Mouse (Mus musculus) heart, adult 2 months (tissue): ENCODE results near the gene Ccl17.

ENCODE experiments used
- CTCF ChIP-seq: fragments of 200-600 bp; IDR thresholded peaks from 2 replicates; pipeline ENCODE4 v1.8.1; 2022; ENCODE audit warnings: antibody characterized with exemption, mild to moderate bottlenecking, moderate library complexity
- EP300 ChIP-seq: fragments of 200-500 bp; IDR thresholded peaks from 2 replicates; pipeline ENCODE4 v1.6.1; 2011; ENCODE audit warnings: low read depth, low read length, control low read depth; ENCODE audit not compliant: insufficient read depth
- POLR2A ChIP-seq: fragments of 200-500 bp; IDR thresholded peaks from 2 replicates; pipeline ENCODE4 v1.6.1; 2011; ENCODE audit warnings: mild to moderate bottlenecking, low read depth, low read length, control low read depth; ENCODE audit not compliant: insufficient read depth

DNA sequence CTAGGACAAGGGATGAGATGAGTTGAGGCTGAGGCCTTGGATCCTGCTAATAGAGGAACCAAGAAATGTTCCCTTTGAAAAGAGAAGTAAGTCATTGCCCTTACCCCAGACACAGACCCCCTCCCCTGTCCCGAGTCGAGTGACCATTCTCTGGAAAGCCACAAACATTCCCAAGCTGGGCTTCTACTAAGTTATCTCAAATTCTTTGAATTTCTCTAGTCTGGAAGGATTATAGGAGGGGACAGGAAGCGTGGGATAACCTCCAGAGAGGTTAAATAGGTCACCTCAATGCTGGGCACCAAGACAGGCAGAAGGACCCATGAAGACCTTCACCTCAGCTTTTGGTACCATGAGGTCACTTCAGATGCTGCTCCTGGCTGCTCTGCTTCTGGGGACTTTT lies at the start of gene Ccl17:
- TF ChIP-seq CTCF, result no peak
- TF ChIP-seq EP300, result no peak
- TF ChIP-seq POLR2A, result no peak
